Mouse (Mus musculus) kidney, embryonic 16.5 days (tissue): ENCODE data around the gene Cir1. TPM values are rescaled to one million over a fixed set of nuclear protein-coding genes. Genes with fewer than 3 reads are reported as not detected.

Experiments
- ATAC-seq: fragments of 200-750 bp; cut with Nextera tagmentation; 2 replicates; pipeline ENCODE4 v1.8.0; 2017; ENCODE audit warnings: moderate TSS enrichment; ENCODE audit not compliant: low FRiP score, low TSS enrichment
- H3K27ac ChIP-seq: fragments of 300-500 bp; sonication (generic); 2 replicates; pipeline ENCODE4 v1.5.1; 2014; ENCODE audit warnings: low read length
- H3K27me3 ChIP-seq: fragments of 300-500 bp; sonication (generic); 2 replicates; pipeline ENCODE4 v1.6.1; 2014; ENCODE audit warnings: low read length, control low read depth, mixed read lengths; ENCODE audit not compliant: insufficient read depth
- H3K36me3 ChIP-seq: fragments of 300-500 bp; sonication (generic); 2 replicates; pipeline ENCODE4 v1.6.1; 2014; ENCODE audit warnings: low read length, control low read depth, mixed read lengths; ENCODE audit not compliant: insufficient read depth
- H3K4me1 ChIP-seq: fragments of 300-500 bp; sonication (generic); 2 replicates; pipeline ENCODE4 v1.6.1; 2014; ENCODE audit warnings: low read length, control low read depth, mixed read lengths; ENCODE audit not compliant: insufficient read depth
- H3K4me2 ChIP-seq: fragments of 300-500 bp; sonication (generic); replicated peaks from 2 replicates; pipeline ENCODE4 v1.6.1; 2014; ENCODE audit warnings: low read depth, low read length
- H3K4me3 ChIP-seq: fragments of 300-500 bp; sonication (generic); 2 replicates; pipeline ENCODE4 v1.5.1; 2014; ENCODE audit warnings: mild to moderate bottlenecking, low read length
- H3K9ac ChIP-seq: fragments of 300-500 bp; sonication (generic); replicated peaks from 2 replicates; pipeline ENCODE4 v1.6.1; 2014; ENCODE audit warnings: low read length
- H3K9me3 ChIP-seq: fragments of 300-500 bp; sonication (generic); 2 replicates; pipeline ENCODE4 v1.6.1; 2016; ENCODE audit warnings: low read length, control low read depth
- WGBS: fragments of 180-500 bp; shearing (Covaris S2); extraction: QIAGEN DNeasy Blood & Tissue Kit; methylation state at CpG from one replicate; pipeline ENCODE4 v1.1.7; 2014; 5-methylcytosine and 5-hydroxymethylcytosine counted together
- polyA plus RNA-seq: library from polyadenylated mRNA; unstranded; fragments of >200 nt; fragmentation: Nextera tagmentation; extraction: Ambion mirVana; gene quantifications from 2 replicates; pipeline ENCODE4 v1.2.1, GENCODE M21; 2015

Cir1 gene
- polyA plus RNA-seq, 1 experiment from 2014 or later = 20.7 TPM

DNA sequence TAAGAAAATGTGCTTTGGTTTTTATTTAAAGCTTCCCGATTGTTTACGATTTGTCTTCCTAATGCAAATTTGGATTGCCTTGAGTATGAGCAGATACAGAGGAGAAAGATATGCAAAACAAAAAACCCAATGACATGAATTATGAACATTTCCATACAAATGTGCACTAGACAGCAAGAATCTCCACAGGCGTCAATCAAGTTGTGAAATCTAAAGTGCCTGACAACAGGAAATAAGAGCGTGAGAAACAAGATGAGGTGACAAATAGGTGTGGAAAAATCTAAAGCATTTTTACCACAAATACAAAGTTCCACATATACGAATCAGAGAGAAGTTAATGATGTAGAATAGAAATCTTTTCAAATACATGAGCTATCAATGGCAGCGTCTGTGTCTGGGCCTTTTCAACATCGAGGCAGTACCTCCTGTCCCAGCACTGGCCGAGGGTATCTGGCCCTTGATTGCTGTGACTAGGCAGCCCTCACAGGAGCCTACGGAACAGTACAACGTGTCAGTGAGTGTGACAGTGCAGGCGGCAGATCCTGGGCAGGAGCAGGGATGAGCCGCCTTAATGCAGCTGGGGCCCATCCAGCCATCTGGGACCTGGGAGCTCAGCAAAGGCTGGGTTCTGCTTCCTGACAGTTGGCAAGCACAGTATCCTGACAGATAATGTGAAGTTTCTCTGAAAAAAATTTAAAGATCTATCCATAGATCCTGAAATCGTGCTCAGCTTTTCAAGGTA, 34.0 kb upstream of the Cir1 start:
- Histone ChIP-seq H3K36me3 (no peaks in the 10 kb centered on the region), H3K4me3 (no peak overlapping the region), H3K27me3 (no peaks in the 10 kb centered on the region), H3K9ac (no peak overlapping the region), H3K4me2 (no peak overlapping the region), H3K4me1 (no peaks in the 10 kb centered on the region), H3K9me3 (no peaks in the 10 kb centered on the region), H3K27ac (no peak overlapping the region)
- no peak for ATAC-seq
- 66% methylated on average over 13 of the region's 13 CpGs for WGBS

GRCm38 (mm10) chr2:73345204-73345603, 32.7 kb upstream of the Cir1 start:
- no peak overlapping the region for H3K9ac ChIP-seq
- 81% methylated on average over 4 of the region's 4 CpGs for WGBS
- H3K27me3 ChIP-seq = no peaks in the 10 kb centered on the region
- no peaks in the 10 kb centered on the region for H3K36me3 ChIP-seq
- no peak overlapping the region for H3K4me3 ChIP-seq
- no peaks in the 10 kb centered on the region for H3K4me1 ChIP-seq
- no peak overlapping the region for H3K4me2 ChIP-seq
- no peak overlapping the region for H3K27ac ChIP-seq
- ATAC-seq = no peak
- no peaks in the 10 kb centered on the region for H3K9me3 ChIP-seq

- Histone ChIP-seq H3K9ac (no peak overlapping the region), H3K4me1 (no peaks in the 10 kb centered on the region), H3K4me2 (no peak overlapping the region), H3K36me3 (no peaks in the 10 kb centered on the region), H3K4me3 (no peak overlapping the region), H3K27ac (no peak overlapping the region), H3K27me3 (no peaks in the 10 kb centered on the region), H3K9me3 (no peaks in the 10 kb centered on the region)
- ATAC-seq = no peak
- WGBS = 87% methylated on average over 5 of the region's 5 CpGs
These were observed 31.2 kb upstream of the Cir1 start for GRCm38 (mm10) chr2:73343701-73344100.

- no peaks in the 10 kb centered on the region for H3K9me3 ChIP-seq
- no peaks in the 10 kb centered on the region for H3K36me3 ChIP-seq
- ATAC-seq = no peak
- no peaks in the 10 kb centered on the region for H3K27me3 ChIP-seq
- H3K4me2 ChIP-seq = no peak overlapping the region
- H3K4me3 ChIP-seq = no peak overlapping the region
- H3K4me1 ChIP-seq = no peaks in the 10 kb centered on the region
- WGBS = 79% methylated on average over 8 of the region's 8 CpGs
- no peak overlapping the region for H3K9ac ChIP-seq
- H3K27ac ChIP-seq = no peak overlapping the region
These were observed 25.9 kb upstream of the Cir1 start for GRCm38 (mm10) chr2:73338415-73338814.

DNA sequence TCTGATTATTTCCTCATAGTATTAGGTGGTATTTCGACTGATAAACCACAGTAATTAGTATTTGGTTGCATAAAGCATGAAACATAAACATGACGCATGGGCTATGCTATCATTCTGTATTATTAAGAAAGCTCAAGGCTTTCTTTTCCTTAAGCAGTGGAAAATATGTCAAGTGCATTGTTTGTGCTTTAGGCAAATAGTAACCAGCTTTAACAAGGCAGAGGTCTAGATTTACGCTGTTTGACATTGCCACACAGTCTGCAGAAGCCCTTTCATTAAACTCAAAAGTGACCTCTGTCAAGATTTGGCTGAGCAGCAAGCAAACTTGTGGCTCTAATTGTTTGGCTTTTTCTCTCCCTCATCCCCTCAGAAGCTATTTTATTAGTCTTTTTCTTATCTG, 23.4 kb upstream of the Cir1 start:
- ATAC-seq = no peak
- Histone ChIP-seq H3K9ac (no peak overlapping the region), H3K27ac (no peak overlapping the region), H3K4me1 (no peaks in the 10 kb centered on the region), H3K36me3 (no peaks in the 10 kb centered on the region), H3K4me2 (no peak overlapping the region), H3K4me3 (no peak overlapping the region), H3K27me3 (no peaks in the 10 kb centered on the region), H3K9me3 (no peaks in the 10 kb centered on the region)
- 85% methylated on average over 3 of the region's 3 CpGs for WGBS

- Histone ChIP-seq H3K9ac (no peak overlapping the region), H3K27me3 (no peaks in the 10 kb centered on the region), H3K4me1 (no peaks in the 10 kb centered on the region), H3K36me3 (no peaks in the 10 kb centered on the region), H3K9me3 (no peaks in the 10 kb centered on the region), H3K4me3 (no peak overlapping the region), H3K4me2 (no peak overlapping the region), H3K27ac (no peak overlapping the region)
- WGBS = 79% methylated on average over 5 of the region's 5 CpGs
- ATAC-seq = no peak
These were observed 13.4 kb upstream of the Cir1 start for GRCm38 (mm10) chr2:73325871-73326270.

GRCm38 (mm10) chr2:73322991-73323390, 10.5 kb upstream of the Cir1 start:
- H3K9me3 ChIP-seq = no peaks in the 10 kb centered on the region
- 71% methylated on average over 12 of the region's 12 CpGs for WGBS
- no peak overlapping the region for H3K4me3 ChIP-seq

DNA sequence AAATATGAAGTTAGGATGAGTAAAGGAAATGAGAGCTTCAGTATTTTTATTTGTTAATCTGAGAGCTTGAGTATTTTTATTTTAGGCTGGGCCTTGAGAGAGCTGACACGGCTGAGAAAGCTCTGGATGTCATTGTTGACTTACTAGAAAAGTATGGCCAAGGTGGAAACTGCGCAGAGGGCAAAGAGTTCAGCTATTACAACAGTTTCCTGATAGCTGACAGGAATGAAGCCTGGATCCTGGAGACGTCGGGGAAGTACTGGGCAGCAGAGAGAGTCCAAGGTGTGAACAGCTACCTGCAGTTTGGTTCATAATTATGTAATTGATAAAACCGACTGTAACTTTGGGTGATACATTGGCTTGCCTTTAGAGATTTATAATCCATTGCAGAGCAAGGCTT, 6.7 kb upstream of the Cir1 start:
- no peak overlapping the region for H3K4me3 ChIP-seq
- no peak overlapping the region for H3K4me2 ChIP-seq
- 86% methylated on average over 5 of the region's 5 CpGs for WGBS
- H3K27ac ChIP-seq = no peak overlapping the region
- ATAC-seq = no peak
- H3K4me1 ChIP-seq = no peaks in the 10 kb centered on the region
- H3K36me3 ChIP-seq = no peaks in the 10 kb centered on the region
- H3K9ac ChIP-seq = no peak overlapping the region
- no peaks in the 10 kb centered on the region for H3K9me3 ChIP-seq
- H3K27me3 ChIP-seq = no peaks in the 10 kb centered on the region

More at GRCm38 (mm10) chr2:73322991-73323390, 10.5 kb upstream of the Cir1 start:
- H3K4me1 ChIP-seq = no peaks in the 10 kb centered on the region
- H3K36me3 ChIP-seq = no peaks in the 10 kb centered on the region
- H3K4me2 ChIP-seq = no peak overlapping the region
- H3K9ac ChIP-seq = no peak overlapping the region
- ATAC-seq = no peak
- H3K27ac ChIP-seq = no peak overlapping the region
- no peaks in the 10 kb centered on the region for H3K27me3 ChIP-seq

DNA sequence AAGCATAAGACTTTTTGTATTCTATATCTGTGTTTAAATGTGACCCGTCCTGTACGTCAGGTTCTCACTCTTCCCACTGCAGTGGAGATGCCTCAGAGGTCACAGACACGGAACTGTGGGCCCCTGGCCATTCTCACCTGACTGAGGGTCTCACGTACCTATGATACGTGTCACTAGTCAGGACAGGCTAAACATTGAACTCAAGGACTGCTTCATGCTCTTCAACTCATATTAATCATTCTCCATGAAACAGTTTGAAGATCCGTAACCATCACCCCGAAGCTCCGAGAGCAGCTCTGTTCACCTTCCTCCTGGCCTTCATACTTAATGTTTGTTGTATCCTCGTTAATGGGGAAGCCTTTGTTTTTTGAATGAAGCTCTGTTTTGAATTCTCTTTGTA, 4.9 kb upstream of the Cir1 start:
- Histone ChIP-seq H3K4me2 (no peak overlapping the region), H3K27me3 (no peaks in the 10 kb centered on the region), H3K4me1 (peaks cover 8% of the 10 kb centered on the region), H3K9me3 (no peaks in the 10 kb centered on the region), H3K9ac (no peak overlapping the region), H3K4me3 (no peak overlapping the region), H3K36me3 (no peaks in the 10 kb centered on the region), H3K27ac (no peak overlapping the region)
- ATAC-seq = peak; percentile 49; the same call in 1 of the 2 replicates
- WGBS = 82% methylated on average over 9 of the region's 9 CpGs

- peaks cover 16% of the 10 kb centered on the region for H3K4me1 ChIP-seq
- H3K27me3 ChIP-seq = no peaks in the 10 kb centered on the region
- H3K9ac ChIP-seq = no peak overlapping the region
- H3K4me2 ChIP-seq = no peak overlapping the region
- 95% methylated on average over 3 of the region's 3 CpGs for WGBS
- H3K27ac ChIP-seq = no peak overlapping the region
- no peaks in the 10 kb centered on the region for H3K9me3 ChIP-seq
- no peak overlapping the region for H3K4me3 ChIP-seq
- ATAC-seq = no peak
- peaks cover 2% of the 10 kb centered on the region; the same call in 1 of the 2 replicates for H3K36me3 ChIP-seq
These were observed 1.8 kb upstream of the Cir1 start for GRCm38 (mm10) chr2:73314311-73314710.
